Comparison of ENCODE assay signal across 8 mouse cellular contexts in the genomic region with DNA sequence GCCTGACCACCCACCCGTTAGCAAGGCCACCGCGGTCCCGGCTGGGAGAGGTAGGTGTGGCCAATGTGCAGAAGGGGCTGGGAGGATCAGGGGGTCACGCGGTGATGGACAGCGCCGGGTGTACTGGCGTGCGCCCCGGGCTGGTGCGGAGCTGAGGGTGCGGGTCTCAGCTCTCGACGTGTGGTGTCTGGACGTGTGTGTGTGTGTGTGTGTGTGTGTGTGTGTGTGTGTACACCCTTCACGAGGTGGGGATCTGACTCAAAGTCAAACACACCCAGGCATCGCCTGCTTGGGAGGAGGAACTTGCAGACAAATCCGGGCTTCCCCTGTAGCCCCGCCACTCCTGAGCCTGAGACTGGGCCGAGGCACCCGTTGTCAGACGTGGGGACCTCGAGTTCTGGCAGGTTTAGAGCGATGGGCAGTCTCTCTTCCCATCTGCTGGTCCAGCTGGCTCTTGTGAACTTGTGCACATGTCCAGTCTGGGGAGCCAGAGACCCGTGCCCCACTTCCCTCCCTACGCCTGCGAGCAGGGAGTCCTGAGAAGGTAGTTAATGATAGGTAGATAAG. TPM values are rescaled to one million over a fixed set of nuclear protein-coding genes. Genes with fewer than 3 reads are reported as not detected.
A peak's percentile ranks its signal among the peaks of the same experiment; 100 is the strongest.
DNase-seq lines count a peak whose midpoint lies in the region; ATAC-seq lines count a peak whose summit lies in the region.

A gene (minus strand): TSS at position 59 of the 567 bp plus-strand sequence.

- peak within 1 kb of the TSS; percentile 88 for H3K4me3 ChIP-seq in megakaryocyte, embryonic 14.5 days (replicated peaks)
- peak within 1 kb of the TSS; percentile 53 for H3K4me3 ChIP-seq in intestine, embryonic 14.5 days (ENCODE audit: low read depth, low read length)
- peak within 1 kb of the TSS; percentile 45 for H3K4me3 ChIP-seq in liver, embryonic 16.5 days (ENCODE audit: low read depth, low read length)
- peak within 1 kb of the TSS; percentile 56 for H3K4me3 ChIP-seq in stomach, embryonic 16.5 days (replicated peaks; ENCODE audit: low read length)

- no peaks in the 10 kb centered on the region for H3K36me3 ChIP-seq in megakaryocyte, embryonic 14.5 days (replicated peaks; ENCODE audit: low read length)
- H3K36me3 ChIP-seq in intestine, embryonic 14.5 days (ENCODE audit: control insufficient read depth, insufficient read depth, low read length), result no peaks in the 10 kb centered on the region
- H3K36me3 ChIP-seq in liver, embryonic 16.5 days (ENCODE audit: control insufficient read depth, insufficient read depth), result no peaks in the 10 kb centered on the region
- no peaks in the 10 kb centered on the region for H3K36me3 ChIP-seq in stomach, embryonic 16.5 days (ENCODE audit: control insufficient read depth, insufficient read depth, low read length)

- ATAC-seq in megakaryocyte, adult 5-6 weeks (ENCODE audit: poor library complexity, severe bottlenecking), result no peak
- no peak for ATAC-seq in intestine, embryonic 14.5 days (replicated peaks; ENCODE audit: low FRiP score, low TSS enrichment, low read depth)
- ATAC-seq in liver, embryonic 16.5 days (ENCODE audit: low read depth), result no peak
- ATAC-seq in stomach, embryonic 16.5 days (ENCODE audit: insufficient read depth, low FRiP score), result 0 out of 2 replicates have a peak, but pooled peaks have one; percentile 8

- H3K9me3 ChIP-seq in megakaryocyte, embryonic 14.5 days, result no peaks in the 10 kb centered on the region
- H3K9me3 ChIP-seq in intestine, embryonic 14.5 days (ENCODE audit: control insufficient read depth, low read length), result no peaks in the 10 kb centered on the region
- no peaks in the 10 kb centered on the region for H3K9me3 ChIP-seq in liver, embryonic 16.5 days (replicated peaks; ENCODE audit: control insufficient read depth, low read length)
- H3K9me3 ChIP-seq in stomach, embryonic 16.5 days (replicated peaks; ENCODE audit: control insufficient read depth, low read length), result no peaks in the 10 kb centered on the region

- no peak within 1 kb of the TSS for H3K27ac ChIP-seq in intestine, embryonic 14.5 days (ENCODE audit: low read depth)
- no peak within 1 kb of the TSS for H3K27ac ChIP-seq in liver, embryonic 16.5 days (ENCODE audit: low read length)
- no peak within 1 kb of the TSS for H3K27ac ChIP-seq in stomach, embryonic 16.5 days (ENCODE audit: low read length)

- peak within 1 kb of the TSS; percentile 54 for H3K9ac ChIP-seq in intestine, embryonic 14.5 days (ENCODE audit: low read length)
- H3K9ac ChIP-seq in liver, embryonic 16.5 days (ENCODE audit: low read depth, low read length), result 0 out of 2 replicates have a peak within 1 kb of the TSS, but pooled peaks have one; percentile 17
- peak within 1 kb of the TSS; percentile 81 for H3K9ac ChIP-seq in stomach, embryonic 16.5 days (ENCODE audit: low read length)

- peaks cover 92% of the 10 kb centered on the region for H3K27me3 ChIP-seq in megakaryocyte, embryonic 14.5 days (replicated peaks)
- peaks cover 10% of the 10 kb centered on the region for H3K27me3 ChIP-seq in intestine, embryonic 14.5 days (replicated peaks; ENCODE audit: control insufficient read depth, insufficient read depth, low read length)
- H3K27me3 ChIP-seq in liver, embryonic 16.5 days (ENCODE audit: control insufficient read depth, insufficient read depth, low read depth, low read length), result peaks cover 41% of the 10 kb centered on the region
- peaks cover 14% of the 10 kb centered on the region for H3K27me3 ChIP-seq in stomach, embryonic 16.5 days (ENCODE audit: control insufficient read depth, insufficient read depth, low read length)

- whole genome bisulfite sequencing in intestine, embryonic 14.5 days, result 4% methylated on average over 28 of the region's 28 CpGs
- WGBS in liver, embryonic 16.5 days (ENCODE audit: insufficient replicate concordance), result 6% methylated on average over 28 of the region's 28 CpGs
- WGBS in stomach, embryonic 16.5 days, result 5% methylated on average over 28 of the region's 28 CpGs

- H3K4me2 ChIP-seq in intestine, embryonic 14.5 days (ENCODE audit: low read length), result peak within 1 kb of the TSS; percentile 91
- H3K4me2 ChIP-seq in liver, embryonic 16.5 days (ENCODE audit: low read depth, low read length), result peak within 1 kb of the TSS; percentile 52
- peak within 1 kb of the TSS; percentile 88 for H3K4me2 ChIP-seq in stomach, embryonic 16.5 days (ENCODE audit: low read depth, low read length)

- H3K4me1 ChIP-seq in megakaryocyte, embryonic 14.5 days, result peaks cover 51% of the 10 kb centered on the region
- H3K4me1 ChIP-seq in intestine, embryonic 14.5 days (replicated peaks; ENCODE audit: control insufficient read depth, insufficient read depth, low read length), result peaks cover 24% of the 10 kb centered on the region
- peaks cover 14% of the 10 kb centered on the region for H3K4me1 ChIP-seq in liver, embryonic 16.5 days (ENCODE audit: control insufficient read depth, low read depth, low read length)
- peaks cover 26% of the 10 kb centered on the region for H3K4me1 ChIP-seq in stomach, embryonic 16.5 days (ENCODE audit: control insufficient read depth, insufficient read depth, low read length)

- DNase-seq in cerebellum, adult 18-20 months, result peak; percentile 80 to 81
- peak; percentile 60 for DNase-seq in gastrocnemius, postnatal 25 days
- peak; percentile 68 for DNase-seq in intestine, embryonic 14.5 days (ENCODE audit: low spot score)
- no peak for DNase-seq in spleen, postnatal 10 days (ENCODE audit: low spot score in 2 of 2)

RNA-seq across cellular contexts. Expression of the gene that starts here (rescaled TPM):
- polyA plus RNA-seq in megakaryocyte, embryonic 14.5 days (2012; ENCODE audit: insufficient read depth, low replicate concordance), result not detected in 2 replicates
- not detected in 2 replicates for total RNA-seq in megakaryocyte, adult 5-6 weeks (2015)
- not detected in 2 replicates for total RNA-seq in megakaryocyte, adult 5-6 weeks (2017)
- 10 to 100 TPM in 1 of 2 experiments, 1 to 10 TPM in 1; 7.5 to 14.7 TPM for total RNA-seq in gastrocnemius, postnatal 25 days (2021)
- polyA plus RNA-seq in intestine, embryonic 14.5 days (2014; fragmentation: Nextera tagmentation; extraction: Ambion mirVana), result 14.5 and 16.4 TPM in 2 replicates
- 1.1 and 1.2 TPM in 2 replicates for polyA plus RNA-seq in liver, embryonic 16.5 days (2015; fragmentation: Nextera tagmentation; extraction: Ambion mirVana)
- 19.6 and 24.8 TPM in 2 replicates for polyA plus RNA-seq in stomach, embryonic 16.5 days (2015; fragmentation: Nextera tagmentation; extraction: Ambion mirVana)

Comparison
In these comparisons a context has a peak if more than half of its experiments do, and no peak if none do; other contexts are left out.
1. RNA of the gene that starts here (total RNA-seq): 7.5 to 14.7 TPM in gastrocnemius, postnatal 25 days; not detected in megakaryocyte, adult 5-6 weeks; every median in the first group is over 4 times any median in the second.
2. DNase-seq: peak in cerebellum, adult 18-20 months (2 of 2), gastrocnemius, postnatal 25 days (single experiment) and intestine, embryonic 14.5 days (single experiment); none in spleen, postnatal 10 days (0 of 2).
3. H3K9ac ChIP-seq: peak in every context shown above with its lines; median percentile 81 in stomach, embryonic 16.5 days; 54 in intestine, embryonic 14.5 days; 17 in liver, embryonic 16.5 days.
4. Peak in every context shown above with its lines, with median percentiles within 50 percentile points of each other: H3K4me3 ChIP-seq and H3K4me2 ChIP-seq.